Mouse (Mus musculus) adrenal gland, adult 2 months (tissue): ENCODE results near the gene Nphp4. TPM values are rescaled to one million over a fixed set of nuclear protein-coding genes. Genes with fewer than 3 reads are reported as not detected.
A peak's percentile ranks its signal among the peaks of the same experiment; 100 is the strongest.

Experiments used
- DNase-seq: peaks from one replicate; pipeline ENCODE4 v3.0.0; 2021
- polyA plus RNA-seq: library from polyadenylated mRNA; depleted of rRNA; stranded (reverse); fragments of >200 nt; gene quantifications from 2 replicates; pipeline ENCODE4 v1.2.3, GENCODE M21; 2012; rRNA removed
- total RNA-seq, 2 experiments: library from RNA; stranded (reverse); gene quantifications; 2 replicates each; pipeline ENCODE4 v1.2.3; 2021

The Nphp4 gene
- total and polyA plus RNA-seq, 3 experiments, result 3.4 to 5.0 (median 3.8) TPM

DNA sequence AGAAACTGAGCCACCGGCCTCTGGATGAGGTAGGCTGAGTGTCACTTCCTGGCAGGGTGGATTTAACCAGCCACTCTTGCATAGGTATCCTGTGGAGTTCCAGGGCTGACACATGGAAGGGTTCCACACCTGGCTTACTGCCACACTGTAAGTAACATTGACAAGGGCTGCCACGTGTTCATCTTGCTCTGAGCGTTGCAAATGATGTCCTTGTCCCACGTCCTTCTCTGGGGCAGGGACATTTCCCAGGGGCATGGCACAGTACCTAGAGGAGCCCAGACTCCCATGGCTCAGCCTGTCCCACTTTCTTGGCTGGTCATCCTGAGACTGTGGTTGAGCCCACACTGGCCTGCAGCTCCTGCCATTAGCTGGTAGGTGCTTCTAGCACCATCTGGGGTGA is 91.5 kb downstream of the Nphp4 start:
- peak; percentile 19 for DNase-seq

DNA sequence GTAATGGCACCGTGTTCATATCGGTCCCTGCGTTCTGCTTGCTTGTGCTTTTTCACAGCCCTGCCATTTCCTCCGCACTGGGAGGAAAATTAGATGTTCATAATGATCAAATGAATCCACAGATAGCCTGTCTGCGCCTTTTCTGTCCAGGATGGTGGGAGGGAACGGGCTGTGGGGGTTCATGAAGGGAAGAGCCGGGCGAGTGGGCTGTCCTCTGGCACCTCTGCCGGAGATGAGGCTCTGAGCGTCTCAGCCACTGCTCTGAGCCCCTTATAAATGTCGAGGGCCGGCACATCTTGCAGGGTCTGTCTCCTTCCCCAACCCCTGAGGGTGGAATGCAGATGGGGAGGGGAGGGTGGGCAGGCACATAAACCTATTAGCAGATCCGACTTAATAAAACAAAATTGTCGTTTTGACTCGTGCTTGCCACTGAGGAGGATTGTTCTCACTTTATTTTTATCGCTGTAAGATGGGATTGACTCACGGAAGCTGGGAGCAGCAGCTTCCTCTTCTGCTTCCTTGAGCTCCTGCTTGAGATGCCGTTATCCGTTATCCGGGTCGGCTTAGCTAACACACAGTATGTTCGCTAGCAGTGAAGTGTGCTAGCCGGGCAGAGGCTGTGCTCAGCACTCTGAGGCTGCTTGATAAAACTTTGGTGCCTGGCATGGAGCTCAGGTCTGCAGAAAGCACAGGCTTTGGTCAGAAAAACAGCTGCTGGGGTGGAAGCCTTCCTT is 92.3 kb downstream of the Nphp4 start:
- DNase-seq, result no peak

DNA sequence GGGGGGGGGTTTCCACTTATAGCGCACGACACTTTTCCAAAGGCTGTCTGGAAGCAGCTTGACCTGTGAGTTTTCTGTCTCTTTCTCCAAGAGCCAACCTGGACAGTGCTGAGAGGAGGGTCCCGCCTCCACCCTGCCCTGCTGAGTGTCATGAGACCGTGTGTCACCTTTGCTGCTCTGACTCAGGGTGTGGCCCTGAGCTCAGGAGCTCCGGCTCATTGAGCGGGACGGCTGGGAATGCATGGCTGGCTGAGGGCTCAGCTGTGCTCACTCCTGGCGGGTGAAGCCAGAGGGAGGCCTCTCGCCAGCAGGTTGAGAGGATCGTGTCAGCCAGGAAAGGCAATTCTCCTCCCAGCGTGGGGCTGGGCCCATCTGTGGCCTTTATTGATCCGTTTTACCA is 97.8 kb downstream of the Nphp4 start:
- DNase-seq, result no peak

DNA sequence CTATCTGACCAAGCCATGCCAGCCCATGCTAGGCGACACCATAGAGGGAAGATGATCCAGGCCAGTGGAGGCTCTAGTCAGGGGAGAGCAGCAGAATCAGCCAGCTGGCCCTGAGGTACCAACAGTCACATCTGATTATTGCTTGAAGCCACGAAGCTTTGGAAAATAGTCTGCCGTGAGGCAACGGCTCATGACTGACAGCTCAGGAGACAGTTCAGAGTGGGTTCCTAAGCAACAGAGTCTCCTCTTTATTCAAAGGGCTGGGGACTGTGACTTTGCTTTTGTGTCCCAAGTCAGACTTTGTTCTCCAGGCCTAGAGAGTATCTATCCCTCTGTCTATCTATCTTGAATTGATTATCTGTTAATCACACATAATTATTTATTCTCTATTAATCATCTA is 100.3 kb downstream of the Nphp4 start:
- no peak for DNase-seq

DNA sequence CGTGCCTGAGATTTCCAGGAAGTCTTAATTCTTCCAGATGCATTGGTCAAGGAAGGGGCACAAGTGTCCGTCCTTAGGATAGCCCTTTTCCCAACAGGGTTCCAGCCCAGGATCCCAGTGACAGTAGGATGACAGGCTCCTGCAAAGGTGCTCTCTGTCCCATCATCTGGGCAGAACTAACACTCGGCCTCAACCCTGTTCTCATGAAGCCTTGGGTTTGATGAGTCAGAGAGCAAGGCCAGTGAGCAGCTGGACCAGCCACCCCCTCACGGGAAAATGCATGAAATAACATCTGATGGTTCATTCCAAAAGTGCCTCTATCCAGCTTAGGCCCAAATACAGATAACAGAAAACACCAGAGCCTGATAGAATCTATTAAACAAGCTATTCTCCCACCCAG is 103.5 kb downstream of the Nphp4 start:
- peak; percentile 49 for DNase-seq

DNA sequence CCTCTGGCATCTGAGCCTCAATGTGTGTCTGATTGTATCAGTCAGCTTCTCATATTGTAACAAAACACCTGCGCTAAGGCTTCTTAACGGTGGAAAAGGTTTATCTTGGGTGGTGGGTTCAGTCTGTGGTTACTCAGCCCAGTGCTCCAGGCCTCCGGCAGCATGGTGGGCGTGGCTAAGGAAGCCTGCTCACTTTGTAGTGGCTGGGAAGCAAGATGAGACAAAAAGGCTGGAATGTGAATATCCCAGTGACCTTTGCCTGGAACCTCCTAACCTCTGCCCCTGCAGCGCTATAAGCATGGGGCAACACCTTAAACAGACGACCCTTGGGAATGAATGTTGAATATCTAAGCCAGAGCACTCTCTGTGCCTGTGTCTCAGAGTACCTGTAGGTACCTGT is 105.7 kb downstream of the Nphp4 start:
- no peak for DNase-seq

DNA sequence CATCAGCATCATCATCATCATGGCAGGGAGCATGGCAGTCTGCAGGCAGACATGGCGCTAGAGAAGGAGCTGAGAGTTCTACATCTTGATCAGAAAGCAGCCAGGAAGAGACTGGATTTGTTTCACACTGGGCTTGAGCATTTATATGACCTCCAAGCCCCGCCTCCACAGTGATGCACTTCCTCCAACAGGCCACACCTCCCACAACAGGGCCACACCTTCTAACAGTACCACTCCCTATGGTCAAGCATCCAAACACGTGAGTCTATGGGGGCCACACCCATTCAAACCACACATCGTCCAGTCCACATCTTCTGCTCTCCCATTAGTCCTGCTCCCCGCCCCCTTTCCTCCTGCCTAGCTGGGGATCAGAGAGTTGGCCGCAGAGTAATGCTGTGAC is 107.1 kb downstream of the Nphp4 start:
- DNase-seq, result no peak

DNA sequence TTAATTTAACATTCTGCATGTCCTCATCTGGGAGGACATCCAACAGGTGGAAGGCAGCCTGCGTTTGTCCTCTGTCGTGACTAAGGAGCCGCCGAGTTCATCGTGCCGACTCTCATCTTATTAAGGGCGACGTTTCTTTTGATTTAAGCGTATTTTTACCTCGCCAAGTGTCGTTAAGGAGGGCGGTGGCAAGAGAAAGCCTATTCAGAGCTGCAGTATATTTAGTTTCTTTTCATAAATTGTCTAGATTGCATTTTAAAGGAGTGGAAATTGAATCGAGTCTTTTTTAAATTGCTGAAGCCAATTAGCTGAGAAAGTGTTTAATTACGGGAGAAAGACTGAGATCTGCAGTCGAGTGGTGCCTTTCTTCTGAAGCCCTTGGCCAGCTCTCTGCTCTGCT is 109.0 kb downstream of the Nphp4 start:
- no peak for DNase-seq

DNA sequence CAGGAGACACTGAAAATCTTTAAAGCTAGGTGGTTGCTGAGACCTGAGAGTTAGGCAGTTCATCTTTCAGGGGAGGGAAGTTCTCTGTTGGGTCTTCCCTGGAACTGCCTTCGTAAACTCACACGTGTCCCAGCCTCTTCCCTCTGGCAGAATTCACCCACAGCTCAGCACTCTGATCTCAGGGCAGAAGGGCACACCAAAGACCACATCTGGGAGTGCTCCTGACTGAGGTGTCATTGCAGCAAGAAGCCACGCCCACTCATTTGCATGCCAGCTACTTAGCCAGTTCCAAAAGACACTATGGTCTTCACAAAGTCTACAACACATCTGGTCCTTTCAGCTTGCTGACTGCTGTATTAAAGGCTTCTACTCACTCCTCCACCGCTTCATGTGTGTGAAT is 109.7 kb downstream of the Nphp4 start:
- no peak for DNase-seq

DNA sequence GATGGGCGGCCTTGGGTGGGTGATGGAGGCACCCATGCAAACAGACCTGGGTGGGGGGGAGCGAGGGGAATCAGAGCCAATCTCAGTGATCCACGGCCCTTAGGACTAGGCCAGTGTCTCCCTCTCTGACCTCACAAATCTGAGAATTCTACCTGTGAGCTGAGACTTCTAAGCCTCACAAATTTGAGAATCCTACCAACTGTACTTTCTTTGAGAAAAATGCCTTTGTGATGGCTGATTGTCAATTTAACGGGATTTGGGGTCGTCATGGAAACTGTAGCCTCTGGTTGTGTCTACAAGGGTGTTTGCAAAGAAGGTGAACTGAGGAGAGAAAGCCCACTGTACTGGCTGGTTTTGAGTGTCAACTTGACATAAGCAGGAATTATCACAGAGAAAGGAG is 127.8 kb downstream of the Nphp4 start:
- no peak for DNase-seq

DNA sequence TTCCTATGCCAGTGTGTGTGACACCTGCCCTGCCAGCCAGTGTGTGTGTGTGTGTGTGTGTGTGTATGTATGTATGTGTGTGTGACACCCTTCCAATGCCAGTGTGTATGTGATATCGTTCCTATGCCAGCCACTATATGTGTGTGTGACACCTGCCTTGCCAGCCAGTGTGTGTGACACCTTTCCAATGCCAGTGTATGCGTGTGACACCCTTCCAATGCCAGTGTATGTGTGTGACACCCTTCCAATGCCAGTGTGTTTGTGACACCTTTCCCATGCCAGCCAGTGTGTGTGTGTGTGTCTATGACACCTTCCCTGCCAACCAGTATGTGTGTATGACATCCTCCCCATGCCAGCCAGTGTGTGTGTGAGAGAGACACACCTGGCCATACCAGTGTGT is 132.7 kb downstream of the Nphp4 start:
- no peak for DNase-seq

DNA sequence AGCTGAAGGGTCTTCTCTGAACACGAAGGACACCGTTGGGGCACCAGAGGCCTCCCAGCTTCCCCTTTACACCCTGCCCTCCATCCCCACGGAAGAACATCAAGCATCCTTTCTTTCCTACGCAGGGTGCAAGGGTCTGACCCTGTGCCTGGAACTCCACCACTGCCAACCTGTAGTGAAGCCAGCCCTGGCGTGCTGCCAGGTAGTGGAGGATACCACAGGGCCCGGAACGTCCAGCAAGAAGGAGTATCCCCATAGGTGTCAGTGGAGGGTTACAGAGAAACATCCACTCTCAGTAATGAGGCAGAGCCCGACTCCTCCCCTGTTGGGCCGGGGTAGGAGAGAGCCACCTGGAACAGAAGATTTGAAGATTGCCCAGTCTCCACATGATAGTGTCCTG is 133.5 kb downstream of the Nphp4 start:
- no peak for DNase-seq

Other genes with a start within 250 kb of the Nphp4 start
- gene Gpr153, start 202.5 kb upstream of the Nphp4 start, total RNA-seq, result 1 to 10 TPM; 3.5 to 8.3 TPM
- 16.6 and 22.4 TPM in 2 replicates for gene Gpr153, start 202.5 kb upstream of the Nphp4 start, polyA plus RNA-seq
- not detected for gene Hes3, start 185.0 kb upstream of the Nphp4 start, total RNA-seq
- gene Hes3, start 185.0 kb upstream of the Nphp4 start, polyA plus RNA-seq, result 0.30 TPM in 1 of 2 replicates, not detected in the other
- 10 to 100 TPM; 34.6 to 49.1 TPM for gene Icmt, start 179.5 kb upstream of the Nphp4 start, total RNA-seq
- gene Icmt, start 179.5 kb upstream of the Nphp4 start, polyA plus RNA-seq, result 39.5 and 48.3 TPM in 2 replicates
- gene Rnf207, start 157.7 kb upstream of the Nphp4 start, total RNA-seq, result 1 to 10 TPM in 1 of 2 experiments, under 1 TPM in 1; 0.84 to 1.1 TPM
- gene Rnf207, start 157.7 kb upstream of the Nphp4 start, polyA plus RNA-seq, result 0.26 and 0.67 TPM in 2 replicates
- 100 to 1,000 TPM; 401 to 498 TPM for gene Rpl22, start 151.0 kb upstream of the Nphp4 start, total RNA-seq
- gene Rpl22, start 151.0 kb upstream of the Nphp4 start, polyA plus RNA-seq, result 12.3 and 12.5 TPM in 2 replicates
- gene Chd5, start 138.1 kb upstream of the Nphp4 start, total RNA-seq, result 1 to 10 TPM; 5.0 to 7.9 TPM
- gene Chd5, start 138.1 kb upstream of the Nphp4 start, polyA plus RNA-seq, result 3.0 and 3.5 TPM in 2 replicates
- gene Kcnab2, start 1.2 kb downstream of the Nphp4 start, total RNA-seq, result 1 to 10 TPM; 5.9 to 7.9 TPM
- 3.2 and 3.6 TPM in 2 replicates for gene Kcnab2, start 1.2 kb downstream of the Nphp4 start, polyA plus RNA-seq